Mouse (Mus musculus): Measurements from ENCODE around the gene Sdhc.

DNA sequence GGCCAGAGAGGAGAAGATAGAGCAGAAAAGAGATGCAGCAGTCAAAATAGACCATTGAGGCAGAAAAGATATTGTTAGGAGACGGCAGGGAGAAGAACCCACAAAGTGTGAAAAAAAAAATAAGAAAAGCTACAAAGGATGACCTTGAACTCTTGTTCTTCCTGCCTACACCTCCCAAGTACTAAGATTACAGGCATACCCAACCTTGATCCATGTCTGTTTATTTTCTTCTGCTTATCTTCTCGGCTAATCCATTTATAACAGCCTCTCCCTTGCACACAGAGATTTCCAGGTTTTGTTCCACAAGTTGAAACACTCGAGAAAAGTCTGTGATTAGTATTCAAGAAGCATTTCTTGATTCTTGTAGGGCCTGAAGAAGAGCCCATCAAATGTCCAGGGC, 19.5 kb upstream of the Sdhc start:
- TF ChIP-seq EP300 (IDR thresholded peaks at IDR 0.05; ENCODE audit: insufficient read depth, low read depth, low read length): no peak
- no peak for TF ChIP-seq CTCF (IDR thresholded peaks at IDR 0.05)
- no peak for TF ChIP-seq POLR2A (IDR thresholded peaks at IDR 0.05; ENCODE audit: insufficient read depth, low read depth, low read length)

All from heart, adult 2 months (tissue).